18 mouse cellular contexts compared by ENCODE assay signal in genomic region chr1:33074551-33074950, GRCm38 (mm10).
DNase-seq lines count a peak whose midpoint lies in the region; ATAC-seq and TF ChIP-seq lines count a peak whose summit lies in the region.
"Had no signal": no experiment of that assay in that cellular context is flagged by ENCODE, and none has a peak within 500 bp of the region (broad histone marks: within the 10 kb centered on the region; RNA-seq: fewer than 3 reads in every experiment).

No protein-coding gene starts in this region.

- H3K4me1 ChIP-seq in liver, adult 2 months (ENCODE audit: control insufficient read depth, insufficient read depth, low read length) = no peaks in the 10 kb centered on the region; the same call in 1 of the 2 replicates
- H3K4me1 ChIP-seq in liver, postnatal 0 days (ENCODE audit: insufficient read depth) = no peaks in the 10 kb centered on the region

- no peaks in the 10 kb centered on the region for H3K79me2 ChIP-seq in liver, adult 2 months (ENCODE audit: control insufficient read depth, insufficient read depth, low read length)

- no peaks in the 10 kb centered on the region for H3K9me3 ChIP-seq in liver, postnatal 0 days (ENCODE audit: low read length)
- H3K9me3 ChIP-seq: G1E had no signal

- no peak overlapping the region for H3K4me3 ChIP-seq in liver, adult 2 months (ENCODE audit: insufficient read depth, low read depth, low read length)
- no peak overlapping the region for H3K4me3 ChIP-seq in liver, postnatal 0 days (ENCODE audit: low read depth, low read length)

- no peaks in the 10 kb centered on the region for H3K27me3 ChIP-seq in liver, adult 2 months (ENCODE audit: control insufficient read depth, insufficient read depth, low read length)
- no peaks in the 10 kb centered on the region for H3K27me3 ChIP-seq in liver, postnatal 0 days (ENCODE audit: insufficient read depth, low read length)
- H3K27me3 ChIP-seq: CH12.LX, Patski had no signal

- DNase-seq in liver, adult 2 months (ENCODE audit: extremely low read depth, low read depth, low spot score) = peak; percentile 94
- DNase-seq in liver, postnatal 0 days = no peak
- DNase-seq: adrenal gland, adult 2 months; adrenal gland, adult 8-10 months; adrenal gland, postnatal 10 days; adrenal gland, postnatal 14 days; adrenal gland, postnatal 25 days; adrenal gland, postnatal 36 days; B cell, adult 2 months; cerebellum, adult 11 months; cerebellum, adult 11-12 months; cerebellum, adult 18-20 months; cerebellum, adult 2 months had no signal

- TF ChIP-seq CTCF in liver, adult 2 months (IDR thresholded peaks at IDR 0.05; ENCODE audit: low read depth, low read length) = no peak
- no peak for TF ChIP-seq CTCF in liver, postnatal 0 days (IDR thresholded peaks at IDR 0.05; ENCODE audit: low read depth)

- ATAC-seq in liver, postnatal 0 days = no peak
- ATAC-seq: activated CD4-positive, CD25-positive, alpha-beta regulatory T cell, adult 4 months; CD4-positive, CD25-positive, alpha-beta regulatory T cell, adult 4 months; Patski had no signal

- WGBS in liver, adult 2 months = 58% methylated on average over 1 of the region's 1 CpGs
- WGBS in liver, postnatal 0 days (ENCODE audit: insufficient replicate concordance) = 78% methylated on average over 1 of the region's 1 CpGs

- TF ChIP-seq EP300 in liver, postnatal 0 days (IDR thresholded peaks at IDR 0.05; ENCODE audit: low read depth) = no peak

- H3K36me3 ChIP-seq in liver, adult 2 months (ENCODE audit: control insufficient read depth, insufficient read depth, low read length) = no peaks in the 10 kb centered on the region
- H3K36me3 ChIP-seq in liver, postnatal 0 days (replicated peaks; ENCODE audit: insufficient read depth, low read length) = no peaks in the 10 kb centered on the region
- H3K36me3 ChIP-seq: G1E had no signal

- no peak overlapping the region for H3K4me2 ChIP-seq in liver, postnatal 0 days (ENCODE audit: low read depth, low read length)

- no peak overlapping the region for H3K27ac ChIP-seq in liver, adult 2 months (replicated peaks; ENCODE audit: insufficient read depth, low read depth, low read length)
- H3K27ac ChIP-seq in liver, postnatal 0 days (ENCODE audit: low read depth) = no peak overlapping the region

- TF ChIP-seq POLR2A in liver, adult 2 months (IDR thresholded peaks at IDR 0.05; ENCODE audit: extremely low read depth, insufficient read depth, low read length) = no peak

- H3K9ac ChIP-seq in liver, adult 2 months (ENCODE audit: low read depth, low read length) = no peak overlapping the region
- no peak overlapping the region for H3K9ac ChIP-seq in liver, postnatal 0 days (replicated peaks)
